Mouse (Mus musculus): ENCODE measurements around the gene Adamts1.
A peak's percentile ranks its signal among the peaks of the same experiment; 100 is the strongest.

Adamts1 gene

DNA sequence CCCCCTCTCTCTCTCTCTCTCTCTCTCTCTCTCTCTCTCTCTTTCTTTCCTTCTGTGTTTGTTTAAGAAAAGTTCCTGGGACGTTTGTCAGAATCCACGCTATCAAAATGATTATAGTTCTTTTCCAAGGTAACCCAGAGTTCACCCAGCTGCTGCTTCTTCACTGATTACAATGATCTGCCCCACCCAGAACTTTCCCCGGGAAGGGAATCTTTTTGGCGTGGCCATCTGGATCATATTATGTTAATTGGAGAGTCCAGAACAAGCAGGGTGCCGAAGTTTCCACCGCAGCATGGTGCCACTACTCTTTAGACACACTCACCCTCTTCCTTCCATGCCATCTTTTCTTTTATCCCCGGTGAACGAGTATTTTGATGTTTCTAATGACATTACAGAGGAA lies 37.2 kb downstream of the Adamts1 start:
- DNase-seq (ENCODE audit: low read depth, low spot score), result peak; percentile 27

DNA sequence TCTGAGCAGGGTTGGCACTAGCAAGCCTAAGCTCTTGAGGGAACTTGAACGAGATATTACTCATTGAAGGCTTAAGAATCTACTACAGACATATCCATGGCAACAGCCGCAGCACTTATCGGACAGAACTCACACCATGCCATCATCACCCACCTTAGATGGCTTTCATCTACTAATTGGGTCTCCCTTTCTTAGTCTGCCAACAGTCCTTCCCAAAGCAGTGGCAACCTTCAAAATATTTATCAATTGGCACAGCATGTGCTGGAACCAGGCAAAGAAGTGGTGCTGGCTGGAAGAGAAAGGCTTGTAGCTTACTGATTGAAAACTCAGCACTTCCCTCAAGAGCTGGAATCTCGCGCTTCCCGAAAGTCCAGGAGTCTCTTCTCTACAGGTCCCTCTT lies 37.7 kb downstream of the Adamts1 start:
- no peak for DNase-seq (ENCODE audit: low read depth, low spot score)

DNA sequence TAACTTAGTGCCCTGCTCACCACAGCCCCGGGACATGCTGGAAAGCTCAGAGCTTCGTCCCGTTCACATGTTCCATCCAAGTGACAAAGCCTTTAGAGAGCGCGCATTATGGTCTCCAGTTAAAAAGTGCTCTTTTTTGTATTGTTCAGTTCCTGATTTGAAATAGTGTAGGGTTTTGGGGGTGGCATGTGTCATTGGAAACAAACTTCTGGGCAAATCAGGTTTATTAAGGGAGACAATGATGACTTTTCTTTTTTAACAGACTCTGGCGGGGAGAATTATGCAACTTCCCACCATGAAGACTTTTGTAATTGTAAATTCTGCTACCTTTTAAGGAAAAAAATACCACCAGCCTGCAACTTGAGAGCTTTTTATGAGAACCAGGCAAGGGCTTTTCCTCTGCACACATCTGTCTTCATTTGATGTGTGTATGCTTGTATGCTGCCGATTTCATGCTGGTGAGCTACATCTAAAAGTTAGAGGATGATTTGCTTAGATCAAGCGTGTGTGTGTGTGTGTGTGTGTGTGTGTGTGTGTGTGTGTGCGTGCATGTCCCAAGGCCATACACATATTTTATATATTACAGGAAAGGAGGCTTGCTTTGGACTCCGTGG lies 40.8 kb downstream of the Adamts1 start:
- DNase-seq (ENCODE audit: low read depth, low spot score), result no peak

DNA sequence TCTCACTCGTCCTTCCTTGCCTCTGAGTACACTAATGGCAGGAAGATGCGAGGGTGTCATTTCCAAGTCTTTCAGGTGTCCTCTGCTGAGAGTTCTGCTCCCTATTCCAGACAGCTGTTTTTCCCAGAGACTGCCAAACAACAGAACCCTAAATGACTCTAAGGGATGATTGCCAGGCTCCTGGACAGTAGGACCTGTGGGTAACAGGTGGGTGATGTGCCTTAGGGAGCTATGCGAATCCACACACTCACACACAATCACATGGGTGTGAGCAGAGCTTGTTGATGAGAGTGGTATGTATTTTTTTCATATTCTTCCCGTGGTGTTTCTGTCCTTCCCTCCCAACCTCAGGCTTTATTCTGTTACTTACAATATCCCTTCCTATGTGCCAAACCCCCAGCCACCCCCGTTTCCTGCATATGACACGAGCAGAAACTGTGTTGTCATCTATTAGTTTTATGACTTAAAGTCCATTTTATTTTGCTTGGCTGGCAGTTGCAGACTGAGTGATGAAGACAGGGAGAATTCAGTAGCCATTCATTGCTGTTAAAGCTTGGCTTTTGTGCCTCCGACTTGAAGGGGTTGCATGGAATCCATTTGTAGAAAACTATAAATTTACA lies 41.8 kb downstream of the Adamts1 start:
- DNase-seq (ENCODE audit: low read depth, low spot score), result no peak

DNA sequence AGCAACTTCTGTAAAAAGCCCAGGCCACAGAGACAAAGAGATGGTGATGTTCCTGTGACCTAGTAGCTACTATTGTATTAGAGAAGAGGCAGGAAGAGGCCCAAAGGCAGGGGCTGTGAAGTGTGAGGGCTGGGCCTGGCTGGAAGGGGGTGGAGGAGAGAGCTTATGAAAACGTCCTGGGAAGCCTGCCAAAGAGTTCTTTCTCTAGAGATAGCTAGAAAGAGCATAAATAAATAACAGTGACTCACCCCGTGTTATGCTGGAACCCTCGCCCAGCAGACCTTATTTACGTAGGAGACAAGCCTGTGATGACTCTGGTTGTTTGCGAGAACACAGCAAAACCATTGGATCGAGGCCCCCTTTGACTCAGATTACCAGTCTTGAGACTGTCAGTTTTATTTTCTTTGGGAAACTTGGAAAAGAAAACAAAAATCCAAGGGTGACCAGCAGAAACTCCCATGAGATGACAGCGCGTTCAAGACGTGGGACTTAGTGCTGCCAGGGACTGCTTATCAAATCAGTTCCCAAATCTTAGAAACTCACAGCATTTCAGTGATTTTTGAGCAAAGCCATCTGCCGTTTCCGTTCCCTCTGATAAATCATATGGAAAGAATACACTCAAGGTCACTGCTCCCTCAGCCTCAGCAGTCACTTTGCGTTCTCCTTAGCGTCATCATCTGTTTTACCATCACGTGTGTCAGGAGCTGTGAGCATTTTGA lies 46.7 kb downstream of the Adamts1 start:
- DNase-seq (ENCODE audit: low read depth, low spot score), result peak; percentile 89

DNA sequence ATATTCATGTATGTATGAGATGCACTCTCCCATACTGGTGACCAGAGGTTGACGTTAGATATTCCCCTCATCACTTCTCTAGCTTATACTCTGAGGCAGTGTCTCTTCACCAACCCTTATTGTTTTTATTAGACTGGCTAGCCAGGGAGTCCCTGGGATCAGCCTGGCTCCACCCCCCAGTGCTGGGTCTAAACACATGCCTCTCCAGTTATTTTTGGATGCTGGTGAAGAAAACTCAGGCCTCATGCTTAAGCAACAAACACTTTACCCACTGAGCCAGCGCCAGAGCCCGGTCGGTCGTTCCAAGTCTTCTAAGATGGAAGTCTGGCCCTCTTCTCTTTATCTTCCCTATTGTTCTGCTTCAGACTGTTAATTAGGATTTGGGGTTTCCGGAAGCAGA lies 53.6 kb downstream of the Adamts1 start:
- peak; percentile 25 for DNase-seq (ENCODE audit: low read depth, low spot score)

DNA sequence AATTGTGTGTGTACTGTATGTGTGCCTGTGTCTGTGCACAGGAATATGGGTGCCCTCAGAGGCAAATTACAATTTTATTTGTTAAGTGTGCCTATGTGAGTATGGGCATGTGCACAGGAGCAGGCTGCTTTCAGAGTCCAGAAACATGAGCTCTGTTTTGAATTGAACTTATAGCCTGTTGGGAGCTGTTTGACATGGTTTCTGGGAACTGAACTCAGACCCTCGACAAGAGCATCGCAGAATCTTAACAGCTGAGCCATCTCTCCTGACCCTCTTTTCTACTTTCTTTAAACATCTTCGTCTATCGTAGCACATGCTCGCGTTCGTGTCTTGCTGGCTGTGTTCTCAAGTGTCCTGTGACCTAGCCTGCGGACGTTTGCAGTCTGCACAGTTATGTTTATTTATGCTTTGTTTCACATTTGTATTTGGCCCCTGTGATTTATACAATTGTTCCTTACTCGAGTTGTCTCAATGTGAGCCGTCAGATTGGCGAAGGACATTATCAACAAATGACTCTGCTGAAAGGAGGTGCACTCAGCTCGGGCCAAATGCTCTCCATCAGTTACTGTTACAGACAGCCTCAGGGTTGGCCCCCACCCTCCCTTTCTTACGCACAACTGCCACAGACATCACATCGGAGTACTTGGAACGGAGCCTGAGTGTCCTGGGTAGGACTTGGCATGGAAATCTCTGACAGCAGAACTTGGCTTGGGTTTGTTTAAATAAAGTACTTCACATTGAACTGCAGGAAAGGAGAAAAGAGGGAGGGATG lies 55.1 kb downstream of the Adamts1 start:
- DNase-seq (ENCODE audit: low read depth, low spot score), result peak; percentile 46

DNA sequence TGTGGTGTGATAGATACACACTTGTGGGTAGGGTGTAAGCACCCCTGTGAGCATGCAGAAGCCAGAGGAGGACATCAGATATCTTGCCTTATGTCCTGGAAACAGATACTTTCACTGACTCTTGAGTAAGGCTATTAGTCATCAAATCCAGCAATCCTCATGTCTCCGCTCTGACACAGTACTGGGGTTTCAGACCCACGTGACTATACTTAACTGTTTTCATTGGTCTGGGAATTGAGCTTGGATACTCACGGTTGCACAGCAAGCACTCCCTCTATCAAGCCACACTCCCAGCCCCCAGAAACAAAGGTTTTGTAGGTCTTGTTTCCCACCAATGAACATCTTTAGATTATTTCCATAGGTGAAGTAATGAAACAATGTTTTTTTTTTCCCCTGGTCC lies 56.5 kb downstream of the Adamts1 start:
- DNase-seq (ENCODE audit: low read depth, low spot score), result no peak

All from skeletal muscle tissue, adult 2 months (tissue).